Mouse (Mus musculus) liver, postnatal 0 days (tissue): ENCODE results near the gene Bex6.

Experiments used
- CTCF ChIP-seq: sonication (generic); IDR thresholded peaks from 2 replicates; pipeline ENCODE4 v1.5.1; 2016; ENCODE audit warnings: antibody characterized with exemption, low read depth
- EP300 ChIP-seq: IDR thresholded peaks from 2 replicates; pipeline ENCODE4 v1.6.1; 2016; ENCODE audit warnings: antibody characterized with exemption, low read depth, mild to moderate bottlenecking

- no peak for TF ChIP-seq CTCF
- TF ChIP-seq EP300: no peak
Observed at GRCm38 (mm10) chr16:32138954-32139353, 40.7 kb upstream of the Bex6 start.
